Mouse (Mus musculus) CD4-positive, CD25-positive, alpha-beta regulatory T cell, adult 2 months (primary cell): ENCODE results near the gene Clic6.
"Not testable (repeated sequence)": the region's sequence is repeated elsewhere in the genome, so short reads cannot be mapped to it uniquely, and the experiment has no call there.

Experiments
- DNase-seq: peaks from one replicate; pipeline ENCODE4 v3.0.0-alpha.2; 2012; ENCODE audit warnings: low read depth, low spot score

Clic6 gene

DNA sequence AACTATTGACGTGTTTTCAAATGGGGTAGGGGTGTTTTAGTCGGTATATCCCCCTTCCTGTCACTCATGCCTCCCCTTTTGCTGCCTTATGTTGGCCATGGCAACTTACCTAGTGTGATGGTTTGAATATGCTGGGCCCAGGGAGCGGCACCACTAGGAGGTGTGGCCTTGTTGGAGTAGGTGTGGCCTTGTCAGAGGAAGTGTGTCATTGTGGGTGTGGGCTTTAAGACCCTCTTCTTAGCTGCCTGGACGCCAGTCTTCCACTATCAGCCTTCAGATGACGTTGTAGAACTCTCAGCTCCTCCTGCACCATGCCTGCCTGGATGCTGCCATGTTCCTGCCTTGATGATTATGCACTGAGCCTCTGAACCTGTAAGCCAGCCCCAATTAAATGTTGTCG, 14.8 kb upstream of the Clic6 start, which contains the start of gene Rcan1:
Gene Rcan1 (minus strand): TSS at position 162 of the 400 bp plus-strand sequence.
- no peak for DNase-seq

DNA sequence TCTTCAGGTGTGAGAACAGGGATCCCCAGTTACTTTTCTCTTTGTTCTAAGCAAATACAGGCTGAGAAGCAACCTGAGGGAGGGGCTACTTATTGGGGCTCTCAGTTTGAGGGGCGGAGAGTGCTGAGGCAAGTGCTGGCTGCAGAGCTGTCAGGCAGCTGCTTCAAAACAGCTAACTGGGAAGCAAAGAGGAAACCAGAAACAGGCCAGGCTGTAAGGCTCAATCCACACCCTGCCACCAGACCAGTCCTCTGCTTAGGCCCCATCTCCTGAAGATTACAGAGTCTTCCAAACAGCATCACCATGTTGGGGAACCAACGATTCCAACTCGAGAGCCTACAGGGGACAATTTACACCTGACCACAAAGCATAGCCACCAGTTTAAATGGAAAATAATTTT, 12.6 kb upstream of the Clic6 start:
- DNase-seq: no peak

DNA sequence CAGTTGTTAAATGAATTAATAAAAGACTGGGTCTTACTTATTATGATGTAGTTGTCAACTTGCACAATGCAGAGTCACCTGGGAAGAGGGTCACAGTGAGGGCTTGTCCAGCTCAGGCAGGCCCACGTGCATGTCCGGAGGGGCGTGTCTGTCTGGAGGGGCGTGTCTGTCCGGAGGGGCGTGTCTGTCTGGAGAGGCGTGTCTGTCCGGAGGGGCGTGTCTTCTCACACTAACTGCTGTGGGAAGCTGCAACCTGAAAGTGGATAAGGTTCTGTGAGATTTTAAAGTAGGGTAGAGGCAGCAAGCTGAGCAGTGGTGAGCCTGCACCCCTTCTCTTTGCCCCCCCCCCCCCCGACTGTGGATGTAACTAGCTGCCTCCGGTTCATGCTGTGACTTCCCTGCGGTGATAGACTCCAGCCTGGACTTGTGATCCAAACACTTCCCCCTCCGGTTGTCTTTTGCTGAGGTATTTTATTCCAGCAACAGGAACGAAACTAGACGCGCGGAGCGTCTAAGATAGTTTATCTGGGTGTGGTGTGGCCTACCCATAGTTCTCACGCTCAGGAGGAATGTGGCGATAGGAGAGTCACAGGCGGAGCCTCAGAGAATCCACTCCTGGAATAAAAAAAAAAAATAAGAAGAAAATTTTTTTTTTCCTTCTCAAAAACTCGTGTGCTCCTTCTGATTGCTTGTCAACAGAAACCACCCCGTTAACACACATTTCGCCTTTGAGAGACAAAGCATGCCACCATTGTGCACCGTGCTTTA, 10.3 kb upstream of the Clic6 start:
- no peak for DNase-seq

DNA sequence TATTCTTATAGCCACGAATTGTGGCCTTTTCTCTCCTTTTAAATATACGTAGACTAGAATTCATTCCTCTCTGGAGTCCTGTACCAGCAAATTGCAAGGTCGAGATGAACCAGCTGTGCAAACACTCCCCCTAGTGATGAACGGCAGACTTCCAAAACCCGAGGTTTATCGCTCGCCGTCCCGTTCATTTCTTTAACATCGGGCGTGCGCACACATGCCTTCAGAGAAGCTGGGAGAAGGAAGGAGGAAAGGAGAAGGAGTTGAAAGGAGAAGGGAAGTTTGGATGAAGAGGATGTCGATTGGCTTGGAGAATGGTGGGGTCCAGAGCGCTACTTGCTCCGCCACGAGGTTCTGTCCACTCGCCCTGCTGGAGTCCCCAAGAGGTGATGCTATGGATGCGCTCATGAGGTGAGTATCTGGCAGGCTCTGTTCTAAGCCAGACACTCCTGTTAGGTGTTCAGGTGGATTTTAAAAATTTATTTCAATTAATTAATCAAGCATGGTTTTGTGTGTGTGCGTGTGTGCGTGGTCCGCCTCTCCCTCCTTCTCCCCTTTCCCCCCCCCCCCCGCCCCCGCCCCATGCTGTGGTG, 6.9 kb upstream of the Clic6 start:
- DNase-seq: peak; percentile 50

DNA sequence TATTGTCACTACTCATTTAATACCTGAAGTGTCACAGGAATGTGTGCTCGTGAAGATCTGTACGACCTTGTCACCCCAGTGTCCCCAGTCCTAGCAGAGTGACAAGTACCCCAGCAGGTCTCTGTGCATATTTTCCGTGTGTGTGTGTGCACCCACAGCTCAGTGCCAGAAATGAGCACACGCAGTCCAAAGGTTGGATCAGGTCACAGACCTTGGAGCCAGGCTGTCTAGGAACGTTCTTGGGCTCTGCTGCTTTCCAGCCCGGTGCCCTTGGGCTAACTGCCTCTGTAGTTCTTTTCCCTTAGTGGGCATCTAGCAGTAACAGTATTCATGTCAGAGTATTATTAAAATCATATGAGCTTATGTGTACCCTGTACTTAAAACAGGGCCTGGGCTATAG, 1.6 kb downstream of the Clic6 start:
- no peak for DNase-seq

DNA sequence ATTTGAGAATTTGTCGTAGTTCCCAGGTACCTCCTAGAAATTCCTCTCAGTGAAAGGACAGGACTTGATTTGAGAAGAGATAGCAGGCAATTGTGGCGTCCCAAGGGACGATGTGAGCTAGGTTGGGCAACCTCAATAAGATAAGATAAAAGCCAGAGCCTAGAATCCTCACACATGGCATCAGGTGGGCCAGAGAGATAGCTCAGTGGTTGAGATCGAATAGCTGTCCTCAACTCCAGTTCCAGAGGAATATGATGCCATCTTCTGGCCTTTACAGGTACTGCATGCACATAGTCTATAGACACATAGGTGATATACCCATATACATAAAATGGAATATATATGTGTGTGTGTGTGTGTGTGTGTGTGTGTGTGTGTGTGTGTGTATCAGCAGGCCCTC, 2.0 kb downstream of the Clic6 start:
- peak; percentile 67 for DNase-seq

DNA sequence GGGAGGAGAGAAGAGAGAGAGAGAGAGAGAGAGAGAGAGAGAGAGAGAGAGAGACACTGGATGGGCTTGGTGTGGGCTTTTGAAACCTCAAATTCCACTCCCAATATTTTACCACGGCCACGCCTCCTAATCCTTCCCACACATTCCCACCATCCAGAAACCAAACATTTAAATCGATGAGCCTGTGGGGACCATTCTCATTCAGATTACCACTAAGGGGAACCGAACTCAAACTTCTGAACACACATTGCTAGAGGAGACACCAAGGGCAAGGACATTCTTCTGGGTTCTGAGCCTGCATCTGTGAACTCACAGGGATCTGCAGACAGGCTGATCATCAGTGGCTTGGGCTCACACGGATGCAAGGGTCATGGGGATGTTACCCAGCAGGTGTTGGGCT, 2.9 kb downstream of the Clic6 start:
- no peak for DNase-seq

DNA sequence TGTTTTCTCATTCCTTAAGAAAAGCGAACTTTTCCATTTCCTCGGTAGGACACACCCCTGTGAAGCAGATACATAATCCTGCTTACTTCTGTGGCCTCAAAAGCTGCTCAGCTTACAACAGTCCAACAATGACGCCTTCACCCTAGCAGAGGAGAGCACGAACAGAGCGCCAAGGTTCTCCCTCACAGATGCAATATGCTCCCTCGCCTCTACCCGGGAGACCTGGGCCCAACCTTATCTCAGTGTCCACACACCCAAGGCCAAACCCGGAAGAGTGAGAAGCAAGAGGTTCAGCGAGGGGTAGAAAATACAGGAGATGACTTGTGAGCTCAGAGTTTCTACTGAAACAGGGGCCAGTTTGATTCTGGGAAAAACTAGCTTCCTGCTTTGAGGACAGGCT, 3.8 kb downstream of the Clic6 start:
- DNase-seq: no peak

DNA sequence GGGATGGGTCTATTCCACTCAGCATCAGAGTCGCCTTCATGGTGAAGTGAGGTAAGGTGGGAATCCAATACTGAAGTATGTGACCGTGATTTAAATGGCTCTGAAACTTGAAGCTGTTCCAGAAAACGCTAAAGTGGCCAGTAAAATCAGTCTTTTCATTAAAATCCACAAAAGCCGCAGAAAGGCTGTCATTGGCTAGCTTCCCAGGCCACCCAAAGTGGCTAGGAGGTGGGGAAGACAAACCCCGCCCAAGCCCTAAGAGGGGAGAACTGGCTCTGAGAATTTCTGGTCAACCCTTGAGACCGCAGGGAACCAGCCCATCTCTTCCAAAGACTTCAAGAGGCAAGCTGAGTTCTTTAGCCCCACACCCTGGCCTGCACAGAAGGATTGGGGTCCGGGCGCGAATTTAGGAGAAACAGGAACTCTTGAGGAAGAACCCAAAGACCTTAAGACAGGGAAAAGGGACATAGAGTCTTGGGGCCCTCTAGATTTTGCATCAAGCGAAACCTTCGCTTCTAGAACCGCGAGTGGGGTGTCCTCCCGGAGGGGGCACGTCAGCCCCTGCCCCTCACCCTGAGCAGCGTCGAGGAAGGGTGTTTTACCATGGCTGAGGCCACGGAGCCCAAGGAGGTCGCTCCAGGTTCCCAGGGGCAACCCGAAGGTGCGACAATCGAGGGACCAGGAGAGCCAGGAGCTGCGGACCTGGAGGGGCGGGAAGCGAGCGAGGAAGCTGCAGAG, 12.5 kb downstream of the Clic6 start:
- DNase-seq: no peak

DNA sequence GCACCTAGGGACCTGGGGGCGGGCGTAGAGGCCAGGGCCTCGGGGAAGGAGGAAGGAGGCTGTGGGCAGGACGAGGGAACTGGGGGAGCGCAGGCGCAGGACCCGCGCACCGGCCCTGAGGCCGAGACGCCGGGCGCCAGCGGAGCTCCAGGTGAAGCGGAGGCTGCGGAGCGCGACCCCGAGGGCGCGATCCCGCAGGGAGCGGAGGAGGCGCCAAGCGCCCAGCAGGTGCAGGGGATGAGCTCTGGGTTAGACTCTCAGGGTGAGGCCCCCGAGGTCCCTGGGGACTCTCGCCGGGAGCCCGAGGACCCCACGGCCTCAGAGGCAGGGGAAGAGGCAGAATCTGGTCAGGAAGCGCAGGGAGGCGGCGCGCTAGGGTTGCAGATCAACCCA, 13.0 kb downstream of the Clic6 start:
- DNase-seq: no peak

DNA sequence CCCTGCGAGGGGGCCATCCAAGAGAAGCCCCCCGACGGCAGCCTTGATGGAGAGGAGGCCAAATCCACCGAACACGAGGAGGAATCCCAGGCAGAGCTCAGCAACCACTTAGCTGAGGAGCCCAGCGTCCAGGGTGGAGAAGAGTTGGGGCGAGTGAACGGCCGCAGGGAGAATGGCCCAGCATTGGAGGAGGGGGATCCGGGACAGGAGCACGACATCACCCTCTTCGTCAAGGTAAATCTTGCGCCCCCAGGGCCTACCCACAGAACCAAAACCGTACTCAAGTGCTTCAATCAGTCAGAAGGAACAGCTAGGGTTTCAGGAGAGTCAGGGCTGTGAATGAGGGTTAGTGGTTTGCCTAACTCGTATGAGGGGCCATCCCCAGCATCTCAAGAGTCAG, 13.8 kb downstream of the Clic6 start:
- no peak for DNase-seq

DNA sequence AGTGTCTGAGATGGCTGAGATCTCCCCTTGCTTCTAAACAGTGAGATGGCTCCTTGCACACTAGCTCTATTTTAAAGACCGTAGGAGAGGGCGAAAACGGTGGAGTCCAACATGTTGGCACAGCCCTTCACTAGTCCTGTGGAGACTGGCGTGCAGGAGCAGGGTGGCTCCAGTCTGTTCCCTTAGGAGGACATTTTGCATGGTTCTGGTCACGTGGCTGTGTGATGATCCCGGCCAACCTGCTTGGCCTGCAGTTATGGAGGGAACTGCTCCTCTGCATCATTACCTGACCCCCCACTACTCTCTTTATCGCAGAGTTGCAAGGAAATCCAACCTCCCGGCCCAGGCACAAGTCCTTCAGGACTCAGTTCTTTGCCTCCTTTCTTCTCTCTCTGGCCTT, 15.0 kb downstream of the Clic6 start:
- no peak for DNase-seq

DNA sequence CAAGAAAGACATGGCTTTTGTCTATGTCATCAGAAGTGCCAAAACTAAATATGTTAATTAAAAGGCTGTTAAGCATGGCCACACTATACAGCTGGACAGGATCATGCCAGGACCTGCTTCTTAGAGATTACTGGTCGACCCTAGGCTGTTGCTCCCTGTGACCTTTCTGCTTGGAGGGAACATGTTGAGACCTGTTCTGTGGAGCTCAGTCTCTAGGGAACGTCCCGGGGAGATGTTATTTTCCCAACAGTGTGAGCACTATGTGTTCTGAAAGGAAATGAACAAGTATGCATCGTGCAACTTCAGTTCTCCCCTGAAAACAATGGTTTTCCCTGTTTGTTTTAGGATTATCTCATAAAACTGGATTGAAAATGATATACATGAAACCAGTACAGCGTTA, 17.6 kb downstream of the Clic6 start:
- DNase-seq: no peak

DNA sequence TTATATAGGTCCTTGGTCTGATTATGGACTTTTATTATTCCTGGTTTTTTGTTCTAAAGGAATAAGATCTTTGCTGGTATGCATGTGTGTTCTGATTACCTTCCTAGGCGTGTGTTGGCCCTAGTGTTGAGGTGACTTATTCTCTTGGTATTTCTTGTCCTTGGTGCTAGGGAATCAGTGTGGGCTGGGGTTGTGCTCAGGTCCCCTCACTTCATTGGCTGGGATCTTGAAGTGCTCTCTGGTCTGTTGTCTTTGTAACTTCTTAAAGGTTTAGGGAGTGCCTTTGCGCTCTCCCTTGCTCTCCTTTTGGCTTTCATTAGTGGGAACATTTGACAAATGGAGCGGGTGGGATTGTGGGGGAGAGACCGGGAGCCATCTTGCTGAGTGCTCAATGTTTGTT, 22.0 kb downstream of the Clic6 start:
- no peak for DNase-seq

DNA sequence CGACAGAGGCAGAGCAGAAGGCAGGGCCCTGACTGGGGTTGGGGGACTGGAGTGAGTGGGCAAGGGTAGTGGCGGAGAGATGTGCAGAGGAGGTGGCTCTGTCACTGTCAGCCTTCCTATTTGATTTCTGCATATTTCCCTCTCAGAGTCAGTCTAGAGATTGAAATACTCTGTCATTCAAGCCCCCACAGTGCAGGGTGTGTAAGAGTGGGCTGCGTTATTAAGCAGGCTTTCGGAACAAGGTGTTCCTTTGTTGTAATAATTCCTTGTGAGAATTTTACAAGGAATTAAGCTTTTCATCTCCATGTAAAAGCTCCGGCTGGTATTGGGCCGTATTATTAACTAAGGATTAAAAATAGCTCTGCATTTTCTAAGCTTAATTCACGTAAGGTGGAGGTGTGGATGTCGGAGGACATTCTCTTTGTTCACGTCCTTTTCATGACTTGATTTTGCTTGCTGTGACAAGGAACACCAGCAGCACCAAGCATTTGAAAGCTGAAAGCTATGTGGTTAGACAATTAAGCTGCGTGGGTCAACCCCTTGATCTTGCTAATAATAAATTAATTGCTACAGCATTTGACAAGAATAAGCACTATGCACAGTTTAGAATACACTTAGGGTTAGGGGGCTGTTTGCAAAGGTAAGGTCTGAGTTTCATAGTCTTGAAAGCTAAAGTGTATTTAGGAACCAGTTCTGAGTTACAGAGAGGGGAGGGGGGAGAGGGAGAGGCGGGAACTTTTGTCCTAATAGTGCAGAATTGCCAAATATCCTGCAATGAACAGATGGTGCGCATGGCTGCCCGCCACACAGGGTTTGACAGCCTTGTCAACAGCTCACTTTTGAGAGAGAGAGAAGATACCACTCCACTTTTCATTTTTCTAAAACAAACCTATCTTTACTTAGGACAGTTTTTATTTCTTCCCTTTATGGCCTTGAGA, 25.6 kb downstream of the Clic6 start:
- no peak for DNase-seq

DNA sequence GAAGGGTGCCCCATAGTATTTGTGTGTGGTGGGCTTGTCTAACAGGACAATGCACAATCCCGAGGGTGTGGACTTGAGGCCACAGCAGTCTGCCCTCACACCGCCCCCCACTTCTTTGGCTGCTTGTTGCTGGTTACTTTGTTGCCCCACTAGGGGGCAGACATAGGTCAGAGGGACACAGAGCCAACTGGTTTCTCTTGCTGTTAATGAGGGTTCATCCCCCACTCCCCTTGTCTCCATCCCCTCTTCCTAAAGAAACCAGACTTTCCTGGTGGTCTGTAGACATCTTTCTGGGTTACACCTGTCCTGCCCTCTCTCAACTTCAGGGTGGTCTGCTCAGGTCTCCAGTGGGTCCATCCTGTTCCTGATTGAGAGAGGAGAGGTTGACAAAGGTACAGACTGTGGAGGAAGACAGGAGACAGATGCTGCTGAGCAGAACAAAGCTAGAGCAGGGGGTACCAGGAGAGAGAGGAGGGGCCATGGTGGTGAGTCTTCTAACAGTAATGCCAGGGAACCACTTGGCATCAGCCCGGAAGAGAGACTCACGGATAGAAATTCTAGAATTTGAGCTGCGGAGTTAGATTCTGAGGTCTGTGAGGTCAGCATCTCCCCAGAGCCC, 26.3 kb downstream of the Clic6 start:
- peak; percentile 58 for DNase-seq

DNA sequence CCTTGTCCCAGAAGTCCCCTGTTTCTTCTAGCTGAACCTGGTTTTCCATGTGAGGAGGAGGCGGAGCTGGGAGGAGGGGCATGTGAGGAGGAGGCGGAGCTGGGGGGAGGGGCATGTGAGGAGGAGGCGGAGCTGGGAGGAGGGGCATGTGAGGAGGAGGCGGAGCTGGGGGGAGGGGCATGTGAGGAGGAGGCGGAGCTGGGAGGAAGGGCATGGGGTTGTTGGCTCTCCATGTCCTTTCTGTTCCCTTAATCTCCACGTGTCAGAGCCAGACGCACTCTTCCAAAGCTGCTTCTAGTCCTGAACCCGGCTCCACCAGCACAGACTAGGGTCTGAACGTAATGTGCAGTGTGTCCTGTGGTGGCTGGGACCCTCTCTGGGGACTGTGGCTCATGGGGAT, 29.4 kb downstream of the Clic6 start:
- DNase-seq: not testable (repeated sequence)

DNA sequence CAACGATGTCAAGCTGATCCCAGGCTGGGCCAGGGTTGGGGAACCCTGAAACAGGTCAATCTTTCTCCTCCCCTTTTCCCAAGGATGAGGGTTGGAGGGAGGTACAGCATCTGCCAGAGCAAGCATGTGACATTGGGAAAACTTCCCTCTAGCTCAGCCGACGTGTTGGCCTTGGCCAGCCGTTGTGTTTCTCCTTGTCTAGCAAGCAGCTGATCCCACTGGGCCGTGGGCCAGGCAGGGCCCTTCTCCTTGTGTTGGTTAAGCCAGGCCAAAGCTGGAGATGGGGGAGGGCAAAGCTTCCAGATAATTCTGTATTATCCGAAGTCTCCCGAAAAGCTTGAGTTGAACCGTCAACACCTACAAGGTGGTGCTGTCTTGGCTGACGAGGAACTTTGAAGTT, 30.6 kb downstream of the Clic6 start:
- DNase-seq: no peak

DNA sequence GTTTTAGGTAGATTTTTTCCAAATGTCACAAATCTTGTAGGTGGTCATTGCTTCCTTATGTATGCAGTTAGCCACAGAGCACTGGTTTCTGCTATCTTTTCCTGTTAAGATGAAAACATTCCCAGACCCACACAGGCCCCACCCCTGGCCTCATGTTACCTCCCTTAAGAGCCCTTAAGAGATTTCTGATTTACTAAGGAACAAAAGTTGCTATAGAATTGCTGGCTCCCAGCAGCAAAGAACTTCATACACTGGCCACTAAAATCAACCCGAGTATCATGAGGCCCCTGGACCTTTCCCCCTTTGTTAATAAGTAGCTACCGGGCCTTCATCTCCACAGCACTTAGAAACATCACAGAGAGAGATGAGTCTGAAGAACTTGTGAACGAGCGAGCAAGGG, 33.2 kb downstream of the Clic6 start:
- no peak for DNase-seq

DNA sequence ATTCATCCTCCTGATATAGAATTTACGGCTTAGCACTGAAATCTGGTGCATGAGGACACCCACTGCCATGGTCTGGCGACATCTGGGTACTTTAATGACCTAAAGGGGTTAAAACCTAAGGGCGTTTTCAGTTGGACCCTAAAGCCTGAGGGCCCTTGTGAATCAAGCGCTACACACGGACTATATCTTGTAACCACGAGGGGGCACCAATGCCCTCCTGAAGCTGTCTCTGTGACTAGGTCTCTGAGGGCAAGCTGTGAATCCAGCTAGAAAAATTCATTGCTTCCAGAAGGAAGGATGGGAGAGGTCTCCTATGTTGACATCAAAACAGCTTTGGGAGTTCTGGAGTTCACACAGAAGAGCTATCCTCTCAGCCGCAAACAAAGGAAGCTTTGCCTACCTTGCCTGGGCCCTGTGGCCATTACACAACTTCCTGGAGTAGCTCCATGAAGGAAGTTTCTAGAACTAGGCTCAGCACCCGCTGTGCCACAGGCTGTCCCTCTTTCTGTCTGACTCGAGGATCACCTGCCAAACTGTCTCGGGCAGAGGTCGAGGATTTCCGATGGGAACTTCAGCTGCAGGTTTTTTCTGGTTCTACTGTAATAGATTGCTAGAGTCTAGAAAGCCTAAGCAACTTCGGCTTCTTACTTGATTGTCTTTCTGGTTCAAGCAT, 34.4 kb downstream of the Clic6 start:
- peak; percentile 68 for DNase-seq

DNA sequence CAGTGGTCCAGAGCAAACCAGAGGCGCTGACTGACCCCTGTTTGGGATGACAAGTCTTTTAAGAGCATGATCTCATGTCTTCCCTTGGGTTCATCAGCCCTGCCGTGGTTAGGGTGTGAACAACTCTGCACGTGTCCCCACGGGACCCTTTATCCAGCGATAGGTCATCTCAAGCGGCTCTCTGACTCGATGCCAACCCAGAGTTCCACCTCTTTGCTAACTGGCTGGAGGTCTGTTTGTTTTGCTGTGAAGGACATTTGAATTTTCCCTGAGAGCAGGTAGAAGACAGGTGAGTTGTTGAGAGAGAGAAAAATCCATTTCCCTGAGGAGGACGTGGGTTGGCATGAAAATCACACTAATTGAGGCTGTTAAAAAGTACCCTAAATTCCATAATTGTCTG, 37.8 kb downstream of the Clic6 start:
- DNase-seq: no peak
